In the genomic region with DNA sequence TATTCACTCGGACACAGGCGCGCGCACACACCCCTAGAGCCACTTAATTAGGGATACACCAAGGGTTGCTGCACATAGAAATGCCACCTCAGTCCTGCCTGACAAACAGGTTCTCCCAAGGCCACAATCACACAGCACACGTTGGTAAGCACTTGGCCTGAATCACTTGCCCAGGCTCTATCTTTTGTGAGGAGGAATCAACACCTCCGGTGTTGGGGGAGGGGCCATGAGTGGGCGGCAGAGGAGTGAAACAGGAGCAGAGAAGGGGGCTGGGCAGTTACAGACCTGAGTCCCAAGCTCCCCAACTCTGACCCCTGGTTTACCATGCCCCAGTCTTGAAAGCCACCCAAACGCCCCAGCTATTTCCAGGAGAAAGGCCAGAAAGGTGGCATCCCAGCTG, we compare ENCODE assay signal across 9 mouse cellular contexts. TPM values are rescaled to one million over a fixed set of nuclear protein-coding genes. Genes with fewer than 3 reads are reported as not detected.
DNase-seq lines count a peak whose midpoint lies in the region; ATAC-seq and TF ChIP-seq lines count a peak whose summit lies in the region.
"Had no signal": no experiment of that assay in that cellular context is flagged by ENCODE, and none has a peak within 500 bp of the region (broad histone marks: within the 10 kb centered on the region; RNA-seq: fewer than 3 reads in every experiment).

No protein-coding gene starts in this region.

- H3K4me3 ChIP-seq in kidney, embryonic 16.5 days (ENCODE audit: low read length) = no peak overlapping the region
- H3K4me3 ChIP-seq in kidney, adult 2 months (ENCODE audit: insufficient read depth, low read depth, low read length) = no peak overlapping the region
- H3K4me3 ChIP-seq in hindbrain, embryonic 11.5 days (ENCODE audit: low read depth, low read length) = no peak overlapping the region
- no peak overlapping the region for H3K4me3 ChIP-seq in midbrain, embryonic 16.5 days (ENCODE audit: low read depth, low read length)
- H3K4me3 ChIP-seq in left cerebral cortex, adult 2 months = no peak overlapping the region; the same call in 1 of the 2 replicates

- no peak overlapping the region for H3K27ac ChIP-seq in kidney, embryonic 16.5 days (ENCODE audit: low read length)
- no peak overlapping the region for H3K27ac ChIP-seq in kidney, adult 2 months (ENCODE audit: insufficient read depth, low read depth, low read length)
- no peak overlapping the region for H3K27ac ChIP-seq in hindbrain, embryonic 11.5 days (ENCODE audit: low read depth, low read length)
- H3K27ac ChIP-seq in midbrain, embryonic 16.5 days (ENCODE audit: low read length) = no peak overlapping the region
- H3K27ac ChIP-seq in left cerebral cortex, adult 2 months = no peak overlapping the region

- no peak for TF ChIP-seq POLR2A in kidney, adult 2 months (IDR thresholded peaks at IDR 0.05; ENCODE audit: low read depth, low read length)

- intact Hi-C loops in left cerebral cortex, adult 2 months (cut with DNase I) = no loop called here

- WGBS in kidney, embryonic 16.5 days = 17% methylated on average over 8 of the region's 8 CpGs
- whole genome bisulfite sequencing in kidney, adult 2 months = 47% methylated on average over 8 of the region's 8 CpGs
- WGBS in hindbrain, embryonic 11.5 days = 13% methylated on average over 8 of the region's 8 CpGs
- 8% methylated on average over 8 of the region's 8 CpGs for WGBS in midbrain, embryonic 16.5 days

- no peaks in the 10 kb centered on the region for H3K27me3 ChIP-seq in kidney, embryonic 16.5 days (ENCODE audit: insufficient read depth, low read length)
- H3K27me3 ChIP-seq in kidney, adult 2 months (replicated peaks; ENCODE audit: control insufficient read depth, insufficient read depth, low read length) = no peaks in the 10 kb centered on the region
- H3K27me3 ChIP-seq in hindbrain, embryonic 11.5 days (ENCODE audit: control insufficient read depth, insufficient read depth, low read length) = peaks cover 5% of the 10 kb centered on the region; the same call in 1 of the 2 replicates
- H3K27me3 ChIP-seq in midbrain, embryonic 16.5 days (ENCODE audit: control insufficient read depth, insufficient read depth, low read depth, low read length) = no peaks in the 10 kb centered on the region

- no peaks in the 10 kb centered on the region for H3K9me3 ChIP-seq in kidney, embryonic 16.5 days (ENCODE audit: low read length)
- no peaks in the 10 kb centered on the region for H3K9me3 ChIP-seq in hindbrain, embryonic 11.5 days (ENCODE audit: control insufficient read depth, low read length)
- H3K9me3 ChIP-seq in midbrain, embryonic 16.5 days (replicated peaks; ENCODE audit: control insufficient read depth, low read length, poor library complexity, severe bottlenecking) = no peaks in the 10 kb centered on the region

- peaks cover 33% of the 10 kb centered on the region for H3K4me1 ChIP-seq in kidney, embryonic 16.5 days (ENCODE audit: insufficient read depth, low read length)
- H3K4me1 ChIP-seq in kidney, adult 2 months (ENCODE audit: control insufficient read depth, insufficient read depth, low read length) = no peaks in the 10 kb centered on the region; the same call in 1 of the 2 replicates
- H3K4me1 ChIP-seq in hindbrain, embryonic 11.5 days (replicated peaks; ENCODE audit: control insufficient read depth, insufficient read depth, low read length) = peaks cover 5% of the 10 kb centered on the region; the same call in 1 of the 2 replicates
- H3K4me1 ChIP-seq in midbrain, embryonic 16.5 days (ENCODE audit: control insufficient read depth, insufficient read depth, low read length) = peaks cover 14% of the 10 kb centered on the region

- H3K4me2 ChIP-seq in kidney, embryonic 16.5 days (replicated peaks; ENCODE audit: low read depth, low read length) = peak overlapping the region; percentile 94; the same call in 1 of the 2 replicates
- H3K4me2 ChIP-seq in hindbrain, embryonic 11.5 days (replicated peaks; ENCODE audit: low read depth, low read length) = no peak overlapping the region
- peak overlapping the region; percentile 75 for H3K4me2 ChIP-seq in midbrain, embryonic 16.5 days (ENCODE audit: low read length)

- H3K36me3 ChIP-seq in kidney, embryonic 16.5 days (ENCODE audit: insufficient read depth, low read length) = peaks cover 37% of the 10 kb centered on the region
- H3K36me3 ChIP-seq in kidney, adult 2 months (ENCODE audit: control insufficient read depth, insufficient read depth, low read length) = no peaks in the 10 kb centered on the region
- H3K36me3 ChIP-seq in hindbrain, embryonic 11.5 days (ENCODE audit: control insufficient read depth, insufficient read depth, low read length) = peaks cover 14% of the 10 kb centered on the region; the same call in 1 of the 2 replicates
- peaks cover 29% of the 10 kb centered on the region for H3K36me3 ChIP-seq in midbrain, embryonic 16.5 days (ENCODE audit: control insufficient read depth, insufficient read depth, low read length)

- no peak for ATAC-seq in kidney, embryonic 16.5 days (ENCODE audit: low FRiP score, low TSS enrichment)
- ATAC-seq in hindbrain, embryonic 11.5 days (ENCODE audit: low FRiP score) = no peak
- ATAC-seq in midbrain, embryonic 16.5 days = no peak
- ATAC-seq in erythroblast, adult 5-6 weeks (replicated peaks; ENCODE audit: low FRiP score, poor library complexity, severe bottlenecking) = no peak

- no peak overlapping the region for H3K9ac ChIP-seq in kidney, embryonic 16.5 days (replicated peaks; ENCODE audit: low read length)
- no peak overlapping the region; the same call in 1 of the 2 replicates for H3K9ac ChIP-seq in hindbrain, embryonic 11.5 days (ENCODE audit: low read depth, low read length)
- H3K9ac ChIP-seq in midbrain, embryonic 16.5 days (ENCODE audit: low read depth, low read length) = no peak overlapping the region

- no peak for TF ChIP-seq CTCF in kidney, adult 2 months (conservative IDR thresholded peaks at IDR 0.05; ENCODE audit: insufficient read depth, insufficient read length, low read depth, low read length)
- TF ChIP-seq CTCF in left cerebral cortex, adult 2 months (IDR thresholded peaks at IDR 0.05) = no peak

- no peak for DNase-seq in kidney, adult 2 months
- peak; percentile 48 for DNase-seq in embryo, embryonic 9.5 days (ENCODE audit: extremely low spot score)
- DNase-seq in hindbrain, embryonic 11.5 days (ENCODE audit: low spot score) = peak; percentile 39
- DNase-seq in left cerebral cortex, adult 2 months (ENCODE audit: extremely low spot score in 1 of 2, low spot score in 2 of 2) = no peak
- DNase-seq in layer of hippocampus, postnatal 10 days (ENCODE audit: low spot score in 2 of 2) = no peak
- DNase-seq: thymus, postnatal 36 days had no signal

RNA-seq across cellular contexts. Expression of a gene that starts 0.8 kb away (rescaled TPM):
- polyA plus RNA-seq in kidney, embryonic 16.5 days (2015; fragmentation: Nextera tagmentation; extraction: Ambion mirVana) = 6.5 TPM in 2 replicates
- 27.0 and 32.4 TPM in 2 replicates for polyA plus RNA-seq in kidney, adult 2 months (2012; rRNA removed)
- polyA plus RNA-seq in hindbrain, embryonic 11.5 days (2014; fragmentation: Nextera tagmentation; extraction: Ambion mirVana) = 4.7 and 4.8 TPM in 2 replicates
- 26.8 and 28.0 TPM in 2 replicates for polyA plus RNA-seq in midbrain, embryonic 16.5 days (2015; fragmentation: Nextera tagmentation; extraction: Ambion mirVana)
- 10 to 100 TPM; 66.6 to 70.1 TPM for total RNA-seq in left cerebral cortex, adult 2 months (2021)
- total RNA-seq in erythroblast, adult 5-6 weeks (2015; ENCODE audit: low replicate concordance) = 1.3 TPM in 1 of 2 replicates, not detected in the other
- total RNA-seq in erythroblast, adult 5-6 weeks (2017; ENCODE audit: low replicate concordance) = 3.3 and 4.5 TPM in 2 replicates
- total RNA-seq in layer of hippocampus, postnatal 10 days (2021) = 10 to 100 TPM; 42.1 to 52.6 TPM

RNA-seq across cellular contexts. Expression of a gene that starts 9.0 kb away (rescaled TPM):
- 8.2 and 9.3 TPM in 2 replicates for polyA plus RNA-seq in kidney, embryonic 16.5 days (2015; fragmentation: Nextera tagmentation; extraction: Ambion mirVana)
- polyA plus RNA-seq in kidney, adult 2 months (2012; rRNA removed) = 67.0 and 86.3 TPM in 2 replicates
- 5.1 and 8.2 TPM in 2 replicates for polyA plus RNA-seq in hindbrain, embryonic 11.5 days (2014; fragmentation: Nextera tagmentation; extraction: Ambion mirVana)
- 3.0 and 3.2 TPM in 2 replicates for polyA plus RNA-seq in midbrain, embryonic 16.5 days (2015; fragmentation: Nextera tagmentation; extraction: Ambion mirVana)
- total RNA-seq in left cerebral cortex, adult 2 months (2021) = 10 to 100 TPM; 57.0 to 74.2 TPM
- 7.3 and 11.5 TPM in 2 replicates for total RNA-seq in erythroblast, adult 5-6 weeks (2015; ENCODE audit: low replicate concordance)
- 6.0 and 7.8 TPM in 2 replicates for total RNA-seq in erythroblast, adult 5-6 weeks (2017; ENCODE audit: low replicate concordance)
- 10 to 100 TPM; 46.4 to 53.9 TPM for total RNA-seq in layer of hippocampus, postnatal 10 days (2021)

RNA-seq across cellular contexts. Expression of a gene that starts 50.5 kb away (rescaled TPM):
- polyA plus RNA-seq in kidney, embryonic 16.5 days (2015; fragmentation: Nextera tagmentation; extraction: Ambion mirVana) = 56.5 and 60.3 TPM in 2 replicates
- polyA plus RNA-seq in kidney, adult 2 months (2012; rRNA removed) = 20.7 and 22.8 TPM in 2 replicates
- polyA plus RNA-seq in hindbrain, embryonic 11.5 days (2014; fragmentation: Nextera tagmentation; extraction: Ambion mirVana) = 59.7 and 64.7 TPM in 2 replicates
- polyA plus RNA-seq in midbrain, embryonic 16.5 days (2015; fragmentation: Nextera tagmentation; extraction: Ambion mirVana) = 11.1 and 11.5 TPM in 2 replicates
- total RNA-seq in left cerebral cortex, adult 2 months (2021) = 1 to 10 TPM; 4.2 to 5.0 TPM
- 2.7 and 3.3 TPM in 2 replicates for total RNA-seq in erythroblast, adult 5-6 weeks (2015; ENCODE audit: low replicate concordance)
- total RNA-seq in erythroblast, adult 5-6 weeks (2017; ENCODE audit: low replicate concordance) = 1.5 and 4.0 TPM in 2 replicates
- total RNA-seq in layer of hippocampus, postnatal 10 days (2021) = 1 to 10 TPM; 6.0 to 7.6 TPM

RNA-seq across cellular contexts. Expression of a gene that starts 59.5 kb away (rescaled TPM):
- 0.15 and 0.23 TPM in 2 replicates for polyA plus RNA-seq in kidney, embryonic 16.5 days (2015; fragmentation: Nextera tagmentation; extraction: Ambion mirVana)
- 1.4 and 1.6 TPM in 2 replicates for polyA plus RNA-seq in kidney, adult 2 months (2012; rRNA removed)
- polyA plus RNA-seq in hindbrain, embryonic 11.5 days (2014; fragmentation: Nextera tagmentation; extraction: Ambion mirVana) = 2.3 and 2.4 TPM in 2 replicates
- 4.7 and 5.5 TPM in 2 replicates for polyA plus RNA-seq in midbrain, embryonic 16.5 days (2015; fragmentation: Nextera tagmentation; extraction: Ambion mirVana)
- 100 to 1,000 TPM; 136 to 148 TPM for total RNA-seq in left cerebral cortex, adult 2 months (2021)
- not detected in 2 replicates for total RNA-seq in erythroblast, adult 5-6 weeks (2015; ENCODE audit: low replicate concordance)
- not detected in 2 replicates for total RNA-seq in erythroblast, adult 5-6 weeks (2017; ENCODE audit: low replicate concordance)
- 100 to 1,000 TPM; 106 to 107 TPM for total RNA-seq in layer of hippocampus, postnatal 10 days (2021)

Comparison
In these comparisons a context has a peak if more than half of its experiments do, and no peak if none do; other contexts are left out.
1. DNase-seq: peak in embryo, embryonic 9.5 days (single experiment) and hindbrain, embryonic 11.5 days (single experiment); none in kidney, adult 2 months (single experiment), left cerebral cortex, adult 2 months (0 of 2) and layer of hippocampus, postnatal 10 days (0 of 2).